Mouse (Mus musculus) gonadal fat pad, adult 2 months (tissue): ENCODE measurements at regions not wholly inside any gene's neighbourhood (a gene's known extent, or its start where the extent isn't known, plus 50 kb on each side); places are given as distances from the start of the nearest gene placed in this dataset.
A peak's percentile ranks its signal among the peaks of the same experiment; 100 is the strongest.

Experiments used
- DNase-seq: peaks from one replicate; pipeline ENCODE4 v3.0.0-alpha.2; 2012; ENCODE audit warnings: low read depth

DNA sequence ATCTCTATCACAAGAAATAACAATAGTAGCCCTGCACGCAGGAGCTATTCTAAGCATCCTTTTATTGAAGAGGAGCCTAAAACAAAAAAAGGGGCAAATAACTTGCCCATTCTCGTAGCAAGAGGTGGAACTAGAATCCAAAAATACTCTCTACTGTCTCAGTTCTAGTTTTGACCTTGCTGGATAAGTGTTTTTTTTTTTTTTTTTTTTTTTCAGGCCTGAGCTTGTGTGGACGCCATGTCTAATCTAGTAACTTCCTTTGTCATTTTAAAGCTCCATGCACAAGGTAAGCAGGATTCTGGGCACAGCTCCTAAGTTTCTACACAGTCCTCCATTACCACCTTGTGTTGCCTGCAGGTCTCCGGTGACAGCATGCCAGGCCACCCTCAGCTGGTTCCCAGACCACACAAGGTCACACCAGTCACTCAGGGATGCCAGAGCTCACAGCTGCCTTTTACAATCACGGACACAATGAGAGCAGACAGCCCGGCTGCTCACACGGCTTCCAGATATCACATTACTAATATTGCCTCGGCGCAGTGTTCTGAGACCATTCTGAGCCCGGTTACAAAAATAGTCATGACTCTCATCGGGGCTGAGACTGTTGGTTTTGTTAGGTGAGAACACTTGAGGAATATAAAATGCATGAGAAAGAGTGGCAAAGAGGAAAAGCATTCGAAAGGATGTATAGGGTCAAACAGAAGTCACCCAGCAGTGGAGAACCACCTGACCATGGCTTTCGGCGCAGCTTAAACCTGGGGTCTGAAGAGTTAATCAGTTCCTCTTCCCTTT lies 124.7 kb upstream of the Tank start:
- DNase-seq: no peak

DNA sequence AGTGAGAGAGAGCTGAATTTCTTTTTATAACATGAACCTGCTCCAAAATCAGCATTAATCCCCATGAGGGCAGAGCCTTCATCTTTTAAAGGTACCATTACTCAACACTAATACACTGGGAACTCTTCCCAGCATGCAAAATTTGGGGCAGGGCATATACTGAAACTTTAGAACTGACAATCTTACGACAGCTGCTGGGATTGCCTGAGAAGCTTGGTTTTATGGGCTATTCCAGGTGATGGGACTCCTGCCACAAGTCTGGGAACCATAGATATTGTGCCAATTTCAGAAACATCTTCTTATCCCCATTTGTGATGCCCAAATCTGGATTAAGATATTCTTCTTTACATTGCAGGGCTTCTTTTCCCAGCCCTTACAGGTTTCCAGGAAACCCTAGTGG lies 125.8 kb upstream of the Tank start:
- no peak for DNase-seq

DNA sequence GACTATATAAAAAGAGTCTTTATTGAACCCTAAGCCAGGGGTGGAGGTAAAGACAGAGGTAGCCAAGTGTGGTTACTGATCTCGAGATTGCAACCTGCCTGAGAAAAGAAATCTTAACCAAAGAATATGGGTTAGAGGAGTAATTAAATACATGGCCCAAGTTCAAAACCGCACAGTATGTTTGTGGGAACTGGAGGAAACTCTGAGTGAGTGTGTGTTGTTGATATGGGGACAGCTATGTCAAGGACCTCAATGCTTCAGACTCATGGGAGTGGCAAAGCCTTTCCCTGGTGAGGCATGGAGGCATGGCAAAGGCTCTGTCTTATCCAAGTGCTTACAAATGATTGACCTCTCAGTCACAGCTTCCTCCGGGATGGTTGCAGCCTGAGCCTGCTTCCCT lies 127.7 kb upstream of the Tank start:
- no peak for DNase-seq

DNA sequence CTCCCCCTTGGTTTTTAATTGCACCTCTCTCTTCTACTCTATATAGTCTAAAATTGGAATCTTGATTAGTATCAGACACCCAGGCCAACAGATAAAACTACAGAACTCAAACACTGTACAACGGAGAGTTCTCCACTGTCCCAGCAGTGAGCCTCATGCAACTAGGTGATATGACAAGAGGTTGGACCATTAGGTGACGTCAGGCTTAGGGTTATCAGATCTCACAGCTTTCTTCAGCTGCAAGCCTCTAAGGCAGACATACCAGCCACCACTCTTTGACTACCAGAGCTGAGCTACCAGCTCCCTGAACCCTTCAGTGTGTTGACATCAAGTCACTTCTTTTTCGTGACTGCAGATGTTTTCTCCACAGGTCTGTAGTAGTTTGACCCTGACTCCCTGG lies 141.8 kb upstream of the Tank start:
- no peak for DNase-seq

DNA sequence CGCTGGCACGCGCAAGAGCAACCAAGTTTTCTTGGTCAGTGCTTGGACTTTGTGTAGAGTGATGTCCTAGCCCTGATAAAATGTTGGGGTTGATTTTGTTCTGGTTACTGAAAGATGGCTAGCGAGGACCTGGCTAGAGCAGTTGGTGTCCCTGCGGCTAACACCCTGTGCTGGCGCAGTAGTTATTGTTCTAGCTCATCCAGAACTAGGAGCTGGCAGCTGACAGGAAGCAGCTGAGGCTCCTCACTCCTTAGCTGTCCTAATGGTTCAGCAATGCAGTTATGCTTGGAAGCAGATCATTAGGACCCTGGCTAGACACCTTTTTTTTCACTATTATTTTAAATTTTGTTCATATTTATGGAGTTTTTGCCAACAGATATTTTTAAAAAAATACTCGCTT lies 170.5 kb upstream of the Tank start:
- no peak for DNase-seq

DNA sequence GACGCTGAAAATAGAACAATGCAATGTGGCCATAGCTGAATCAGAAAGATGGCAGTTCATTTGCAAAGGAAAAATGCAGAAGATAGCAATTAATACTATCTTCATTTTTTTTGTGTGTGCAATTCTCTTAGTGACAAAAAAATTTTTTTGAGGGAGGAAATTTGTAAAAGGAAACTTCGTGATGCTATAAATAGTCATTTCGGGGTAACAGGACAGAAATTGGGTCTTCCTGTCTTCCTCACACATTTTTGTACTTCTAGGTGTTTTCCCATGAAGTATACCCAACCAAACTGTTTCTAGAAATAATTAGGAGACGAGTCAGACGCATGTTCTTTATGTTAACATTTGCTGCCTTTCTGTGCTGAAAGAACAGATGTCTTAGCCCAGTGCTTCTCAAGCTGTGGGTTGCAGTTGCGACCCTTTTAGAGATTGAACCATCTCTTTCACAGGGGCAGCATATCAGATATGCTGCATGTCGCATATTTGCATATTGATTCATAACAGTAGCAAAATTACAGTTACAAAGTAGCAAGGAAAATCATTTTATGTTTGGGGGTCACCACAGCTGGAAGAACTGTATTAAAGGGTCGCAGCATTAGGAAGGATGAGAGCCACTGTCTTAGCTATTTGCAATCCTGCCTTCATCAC lies 172.2 kb upstream of the Tank start:
- DNase-seq: no peak

DNA sequence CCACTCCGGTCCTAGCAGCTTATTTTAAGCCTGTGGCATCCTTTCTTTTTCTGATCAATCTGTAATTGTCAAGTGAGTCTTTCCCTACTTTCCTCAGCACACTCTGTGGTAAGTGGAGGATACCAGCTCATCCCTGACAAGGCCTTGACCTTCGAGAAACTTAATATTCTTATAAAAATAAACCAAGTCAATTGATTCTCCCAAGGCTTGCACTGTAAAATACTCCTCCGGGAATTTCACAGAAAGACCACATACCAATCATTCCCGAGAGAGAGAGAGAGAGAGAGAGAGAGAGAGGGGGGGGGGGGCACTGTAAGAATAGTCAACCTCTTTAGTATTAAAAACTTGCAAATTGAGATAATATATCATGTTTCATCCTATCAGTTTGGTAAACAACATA lies 173.1 kb upstream of the Tank start:
- no peak for DNase-seq

DNA sequence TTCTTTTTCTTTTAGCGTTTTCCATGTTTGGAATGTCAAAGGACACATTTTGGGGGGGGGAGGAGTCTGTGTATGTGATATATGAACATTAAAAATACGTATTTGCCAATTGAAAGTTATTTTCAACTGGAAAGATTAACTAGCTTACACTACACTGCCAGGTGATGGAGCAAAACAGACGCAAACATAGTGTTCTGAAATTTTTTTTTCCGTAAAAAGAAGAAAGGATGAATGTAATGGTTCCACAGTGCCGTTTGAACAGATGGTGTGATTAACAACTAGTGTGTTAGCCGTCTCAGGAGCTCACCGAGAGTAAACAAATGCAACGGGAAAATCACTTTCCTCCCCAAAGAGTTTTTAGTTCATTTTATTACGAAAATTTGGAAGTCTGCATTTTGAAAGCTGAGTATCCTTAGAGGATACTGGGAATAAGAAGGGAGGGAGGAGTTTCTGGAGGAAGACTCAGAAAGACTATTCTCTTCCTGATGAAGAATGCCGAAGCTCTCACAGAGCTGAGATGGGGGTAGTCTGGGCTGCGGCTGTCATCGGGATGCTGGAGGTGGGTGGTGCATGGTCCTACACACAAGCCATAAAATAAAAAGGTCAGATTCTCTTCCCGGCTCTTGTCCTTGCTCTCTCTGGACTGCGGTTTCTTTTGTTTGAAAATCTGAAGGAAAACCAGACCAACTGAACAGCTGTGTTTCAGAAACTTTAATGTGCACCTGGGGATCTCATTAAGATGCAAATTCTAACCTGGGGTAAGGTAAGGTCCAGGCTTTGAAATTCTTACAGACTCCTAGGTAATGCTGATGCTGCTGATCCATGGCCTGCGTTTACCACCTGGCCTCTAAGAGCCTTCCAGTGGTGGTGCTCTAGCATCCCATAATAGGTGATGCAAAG lies 175.5 kb upstream of the Tank start:
- DNase-seq: no peak

DNA sequence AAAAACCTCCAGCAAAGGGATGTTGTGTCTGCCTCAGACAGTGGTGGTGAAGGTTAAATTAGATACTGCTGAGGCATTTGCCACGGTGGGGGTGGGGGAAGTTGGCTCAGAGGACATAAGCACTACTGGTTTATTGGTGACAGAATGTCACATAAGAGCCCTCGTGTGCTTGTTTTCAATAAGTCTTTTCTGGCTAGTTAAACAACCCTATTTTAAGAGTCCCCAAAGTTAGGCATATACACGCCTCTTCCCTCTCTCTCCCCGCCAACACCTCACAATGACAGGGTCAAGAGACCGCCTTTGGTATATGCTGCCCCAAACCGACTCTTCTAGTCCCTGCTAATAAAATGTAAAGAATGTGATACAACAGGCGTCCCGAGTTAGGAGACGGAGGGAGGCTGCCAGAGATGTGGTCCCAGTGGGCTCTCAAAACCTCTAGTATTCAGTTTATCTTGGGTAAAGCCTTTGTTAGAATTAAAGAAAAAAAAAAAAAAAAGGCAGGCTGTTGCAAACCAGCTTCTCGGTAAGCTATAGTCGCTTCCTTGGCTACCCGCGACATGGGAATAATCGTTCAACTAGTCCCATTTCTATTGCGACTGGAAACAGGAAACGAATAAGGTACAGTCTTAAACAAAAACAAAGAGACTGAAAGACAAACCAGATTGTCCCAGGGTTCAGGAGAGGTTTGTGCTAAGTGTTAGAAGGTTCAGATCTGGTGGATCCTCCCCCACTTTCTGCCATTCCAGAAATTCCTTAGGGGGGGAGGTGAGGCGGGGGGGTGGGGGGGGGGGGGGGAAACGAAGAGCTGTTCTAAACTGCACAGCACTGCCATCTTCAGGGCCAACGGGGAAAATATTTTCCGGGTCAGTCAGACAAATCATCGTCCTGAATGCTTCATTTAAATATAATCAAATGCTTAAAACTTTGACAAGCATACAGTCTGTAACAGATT lies 176.5 kb upstream of the Tank start:
- DNase-seq: no peak

DNA sequence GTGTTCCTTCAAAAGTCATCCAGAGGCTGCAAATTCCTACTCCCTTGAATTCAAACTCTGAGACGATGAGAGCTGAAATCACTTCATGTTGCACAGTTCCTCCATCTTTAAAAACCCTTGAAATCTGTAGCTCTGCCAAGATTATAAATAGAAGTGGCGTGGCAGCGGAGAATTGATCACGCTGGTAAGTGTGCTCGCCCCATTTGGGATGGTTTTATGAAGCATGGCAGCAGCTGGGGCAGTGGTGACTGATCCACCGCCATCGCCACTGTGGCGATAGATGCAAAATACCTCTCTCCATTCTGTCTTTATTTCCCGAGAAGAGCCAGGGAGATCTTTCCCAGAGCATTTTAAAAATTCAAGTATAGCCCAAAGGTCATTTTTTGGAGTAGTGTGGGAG lies 179.8 kb upstream of the Tank start:
- no peak for DNase-seq

DNA sequence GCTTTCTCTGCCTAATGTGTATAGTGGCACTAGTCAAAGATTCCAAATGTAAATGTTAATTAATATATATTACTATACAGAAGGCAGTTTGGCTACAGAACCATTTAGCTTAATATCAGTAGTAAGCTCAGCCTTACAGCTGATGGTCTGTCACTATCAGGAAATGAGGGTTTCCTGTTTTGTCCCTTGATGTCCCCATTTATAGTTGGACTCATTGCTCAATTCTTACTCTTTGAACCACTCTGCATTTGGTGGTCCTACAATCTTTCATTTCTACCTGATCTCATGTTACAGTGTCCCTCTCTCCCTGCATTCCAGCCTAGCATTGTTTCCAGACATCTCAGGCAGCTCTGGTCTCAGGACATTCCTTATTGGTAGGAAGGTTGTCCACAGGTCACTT lies 188.8 kb upstream of the Tank start:
- no peak for DNase-seq

DNA sequence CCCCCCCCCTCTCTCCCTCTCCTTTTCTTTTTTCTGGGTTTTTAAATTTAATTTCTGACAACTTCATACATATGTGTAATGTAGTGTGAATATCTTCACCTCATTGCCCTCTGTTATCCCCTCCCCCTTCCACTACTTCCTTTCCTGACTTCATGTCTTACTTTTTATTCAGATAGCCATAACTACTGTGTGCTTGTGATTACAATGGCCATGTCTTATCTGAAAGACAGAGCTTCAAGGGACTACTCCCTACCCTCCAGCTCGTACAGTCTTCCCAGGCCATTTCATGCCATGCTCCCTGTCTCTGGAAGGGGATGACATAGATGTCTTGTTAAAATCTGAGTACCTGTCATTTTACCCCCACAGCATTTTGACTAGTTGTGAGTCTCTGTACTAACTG lies 189.2 kb upstream of the Tank start:
- no peak for DNase-seq

DNA sequence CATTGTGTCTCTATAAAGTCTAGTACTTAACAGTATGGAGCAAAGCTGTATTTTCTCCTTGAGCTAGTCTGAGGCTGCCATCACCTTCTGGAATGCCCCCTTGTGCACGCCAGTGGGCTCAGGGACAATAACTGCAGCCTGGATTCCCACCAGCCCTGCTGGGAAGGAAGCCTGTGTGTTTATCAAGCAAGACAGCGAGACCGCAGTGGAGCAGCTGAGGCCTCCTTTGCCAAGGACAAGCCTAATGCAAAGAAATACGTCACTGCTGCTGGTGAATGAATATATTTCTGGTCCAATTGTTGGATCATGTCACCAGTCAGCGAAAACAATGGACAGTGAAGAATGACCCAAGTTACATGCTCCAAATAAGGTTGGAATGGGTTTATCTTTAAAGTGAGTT lies 190.8 kb upstream of the Tank start:
- no peak for DNase-seq

DNA sequence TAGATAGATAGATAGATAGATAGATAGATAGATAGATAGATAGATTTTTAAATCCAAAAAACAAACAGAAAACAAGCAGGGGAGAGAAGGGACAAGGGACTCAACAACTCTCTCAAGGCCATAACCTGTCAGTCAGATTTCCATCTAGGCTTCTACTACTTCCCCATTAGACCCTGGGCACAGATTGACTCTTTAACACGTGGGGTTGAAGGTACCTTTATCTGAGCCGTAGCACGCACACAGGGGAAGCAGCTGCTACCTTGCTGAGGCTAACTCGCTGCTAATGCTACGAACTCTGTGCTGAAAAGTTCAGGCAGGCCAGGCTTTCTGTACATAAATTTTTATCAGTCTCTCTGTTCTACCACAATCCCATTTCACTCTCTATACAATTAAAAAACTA lies 191.4 kb upstream of the Tank start:
- DNase-seq: no peak

DNA sequence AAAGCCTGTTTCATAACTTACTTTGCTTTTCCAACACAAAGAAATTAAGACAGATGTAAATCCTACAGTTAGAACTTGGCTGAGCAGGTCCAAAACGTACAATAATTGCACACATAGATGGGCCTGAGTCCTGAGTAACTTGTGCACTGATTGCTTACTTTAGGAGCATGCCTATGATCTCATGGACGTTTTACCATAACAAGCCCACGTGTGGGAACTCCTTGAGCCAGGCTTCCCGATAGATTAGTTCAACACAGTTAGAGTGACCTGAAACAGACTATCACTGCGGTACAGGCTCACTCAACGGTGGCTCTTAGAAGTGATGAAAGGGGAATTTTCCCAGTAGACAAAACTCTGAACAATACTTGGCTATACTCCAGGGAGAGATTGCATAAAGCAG lies 193.9 kb upstream of the Tank start:
- DNase-seq: peak; percentile 54

DNA sequence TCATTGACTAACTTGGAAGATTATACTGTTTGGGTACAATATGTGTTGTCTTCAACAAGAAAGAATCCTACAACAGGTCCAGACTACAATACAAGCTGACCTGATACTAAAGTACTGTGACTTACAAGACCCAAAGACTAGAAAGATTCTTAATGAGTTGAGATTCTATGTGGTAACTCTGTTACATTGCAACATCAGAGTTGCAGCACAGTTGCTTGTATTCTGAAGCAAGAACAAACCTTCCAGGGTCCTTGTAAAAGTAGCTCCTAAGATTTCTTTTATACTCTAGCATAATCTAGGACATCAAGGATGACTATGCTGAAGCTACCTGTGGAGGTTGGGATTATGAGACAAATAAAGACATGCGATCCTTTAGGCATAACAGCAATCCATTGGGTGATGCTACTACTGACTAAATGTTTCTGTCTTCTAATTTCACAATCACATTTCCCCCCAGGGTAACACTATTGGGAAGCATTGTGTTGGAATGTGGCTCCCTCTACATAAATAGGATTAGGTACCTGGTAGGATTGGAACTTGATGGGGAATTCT lies 194.6 kb upstream of the Tank start:
- DNase-seq: peak; percentile 95

DNA sequence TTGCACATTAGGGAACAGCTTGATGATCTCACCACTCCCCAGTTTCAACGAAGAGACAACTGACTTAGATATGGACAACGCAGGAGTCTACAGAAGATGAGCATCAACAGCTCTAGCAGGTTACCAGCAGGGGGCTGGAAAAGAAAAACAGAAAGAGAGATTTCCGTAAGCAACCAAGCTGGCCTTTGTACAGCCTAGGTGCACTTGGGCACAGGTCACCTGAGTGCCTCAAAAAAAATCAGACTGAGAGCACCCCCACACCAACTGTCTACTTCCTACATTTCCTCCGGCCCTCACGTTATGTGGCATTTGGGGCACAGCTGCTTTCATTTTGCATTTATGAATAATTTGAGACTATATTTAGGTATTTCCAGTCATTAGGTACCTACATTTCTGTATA lies 199.3 kb upstream of the Tank start:
- no peak for DNase-seq

DNA sequence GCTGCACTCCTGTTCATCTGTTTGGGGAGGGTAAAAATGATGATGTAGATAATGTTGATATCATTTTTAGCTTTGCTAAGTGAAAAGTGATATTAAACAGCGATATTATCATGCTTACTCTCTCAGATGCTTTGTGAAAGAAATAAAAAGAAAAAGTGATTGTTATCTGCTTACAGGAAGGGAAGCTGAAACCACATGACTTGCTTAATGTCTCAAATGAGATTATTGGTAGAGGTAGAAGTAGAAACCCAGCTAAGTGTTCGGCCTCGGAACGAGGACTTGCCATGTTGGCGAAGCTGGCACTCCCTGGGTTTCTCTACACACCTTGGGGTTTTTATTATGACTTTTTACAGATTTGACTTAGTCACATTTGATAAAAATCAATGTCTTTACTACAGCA lies 200.1 kb upstream of the Tank start:
- no peak for DNase-seq

DNA sequence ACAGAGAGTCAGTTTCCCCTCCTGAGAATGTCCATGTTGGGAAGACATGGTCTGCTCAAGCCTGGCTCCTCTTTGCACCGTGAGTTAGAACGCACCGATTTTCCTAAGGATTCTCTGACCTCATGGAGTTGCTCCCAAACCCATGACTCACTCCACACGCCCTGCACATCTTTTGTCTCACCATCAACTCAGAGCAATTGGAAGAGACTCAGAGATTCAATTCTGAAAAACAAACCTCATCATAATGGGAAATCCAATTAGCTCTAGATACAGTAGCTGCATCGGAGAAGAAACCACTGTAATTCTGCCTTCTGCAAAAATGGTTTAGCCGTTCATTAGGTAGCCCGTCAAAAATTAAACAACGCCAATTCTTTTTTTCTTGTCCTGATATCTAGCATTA lies 200.6 kb upstream of the Tank start:
- no peak for DNase-seq

DNA sequence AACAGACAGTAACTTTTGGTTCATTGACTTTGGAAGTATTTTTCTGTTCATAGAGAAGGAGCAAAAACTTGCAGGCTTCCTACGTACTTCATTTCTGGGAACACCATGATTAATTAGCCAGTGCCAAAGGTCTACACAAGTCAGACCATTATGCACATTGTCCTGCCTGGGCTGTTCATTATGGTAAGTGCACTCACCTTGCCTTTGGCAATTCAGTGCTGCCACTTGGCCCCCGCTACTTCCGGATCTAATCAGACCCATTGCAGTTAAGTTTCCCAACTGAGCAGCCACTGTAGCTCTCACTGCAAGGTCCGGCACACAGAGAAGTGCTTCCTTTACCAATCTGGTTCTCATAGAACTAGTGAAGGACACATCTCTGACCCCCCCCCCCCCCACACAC lies 215.8 kb upstream of the Tank start:
- no peak for DNase-seq

DNA sequence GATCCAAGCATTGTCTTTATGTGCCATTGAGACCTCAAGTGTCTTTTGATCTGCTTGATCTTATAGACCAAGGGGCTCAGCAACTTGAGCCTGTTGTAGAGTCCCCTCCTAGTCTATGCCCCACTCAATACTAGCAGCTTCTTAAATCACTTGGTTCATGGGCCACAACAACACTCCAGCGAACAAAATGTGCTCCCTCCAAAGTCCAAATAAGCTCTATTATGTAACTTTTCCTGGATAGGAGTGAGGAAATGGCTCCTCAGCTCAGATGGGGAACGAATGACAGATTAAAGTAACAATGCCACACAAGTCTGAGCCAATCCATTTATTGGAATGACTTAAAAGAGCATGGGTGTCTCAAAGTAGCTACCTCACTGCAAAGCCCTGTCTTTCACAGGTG lies 217.0 kb upstream of the Tank start:
- DNase-seq: no peak
